Mouse (Mus musculus) natural killer cell, adult 2 months (primary cell): ENCODE results near the gene Muc20.
A peak's percentile ranks its signal among the peaks of the same experiment; 100 is the strongest.

Experiments
- DNase-seq, 2 experiments: peaks; one replicate each; pipeline ENCODE4 v3.0.0; 2022; ENCODE audit warnings: low spot score in 2 of 2

The Muc20 gene

GRCm38 (mm10) chr16:32797426-32797689 is at the start of gene Muc20:
Gene Muc20, minus strand, starts transcription at chr16:32797435.
- no peak for DNase-seq

- no peak for DNase-seq
These were observed 34.3 kb upstream of the Muc20 start for GRCm38 (mm10) chr16:32831501-32831900.

- no peak for DNase-seq
These were observed 31.9 kb upstream of the Muc20 start for GRCm38 (mm10) chr16:32829104-32829503.

- peak in 1 of 2 experiments; percentile 6 for DNase-seq
These were observed 29.3 kb upstream of the Muc20 start for GRCm38 (mm10) chr16:32826521-32826920.

- DNase-seq = no peak
These were observed 28.1 kb upstream of the Muc20 start for GRCm38 (mm10) chr16:32825380-32825779.

- DNase-seq = no peak
These were observed 26.8 kb upstream of the Muc20 start for GRCm38 (mm10) chr16:32824061-32824460.

GRCm38 (mm10) chr16:32823487-32823886 is 26.3 kb upstream of the Muc20 start:
- no peak for DNase-seq

GRCm38 (mm10) chr16:32822881-32823280 is 25.6 kb upstream of the Muc20 start:
- no peak for DNase-seq

GRCm38 (mm10) chr16:32822450-32822827 is 25.2 kb upstream of the Muc20 start:
- no peak for DNase-seq

- DNase-seq = no peak
These were observed 24.7 kb upstream of the Muc20 start for GRCm38 (mm10) chr16:32821772-32822449.

- DNase-seq = no peak
These were observed 21.2 kb upstream of the Muc20 start for GRCm38 (mm10) chr16:32818441-32818840.

GRCm38 (mm10) chr16:32818036-32818435 is 20.8 kb upstream of the Muc20 start:
- DNase-seq = no peak

GRCm38 (mm10) chr16:32815160-32815605 is 17.9 kb upstream of the Muc20 start:
- no peak for DNase-seq

GRCm38 (mm10) chr16:32814539-32814938 is 17.3 kb upstream of the Muc20 start:
- DNase-seq = peak in 1 of 2 experiments; percentile 18

GRCm38 (mm10) chr16:32813771-32814170 is 16.5 kb upstream of the Muc20 start:
- no peak for DNase-seq

- DNase-seq = no peak
These were observed 16.1 kb upstream of the Muc20 start for GRCm38 (mm10) chr16:32813362-32813761.

- DNase-seq = peak; percentile 75 to 87
These were observed 15.7 kb upstream of the Muc20 start for GRCm38 (mm10) chr16:32812888-32813361.

GRCm38 (mm10) chr16:32810321-32810720 is 13.1 kb upstream of the Muc20 start, which contains the start of gene Smbd1:
Gene Smbd1, minus strand, starts transcription at chr16:32810477.
- no peak for DNase-seq

GRCm38 (mm10) chr16:32807408-32808185 is 10.4 kb upstream of the Muc20 start:
- DNase-seq = no peak

- no peak for DNase-seq
These were observed 7.9 kb upstream of the Muc20 start for GRCm38 (mm10) chr16:32805151-32805550.

- DNase-seq = no peak
These were observed 6.7 kb upstream of the Muc20 start for GRCm38 (mm10) chr16:32803901-32804300.

GRCm38 (mm10) chr16:32803252-32803853 is 6.1 kb upstream of the Muc20 start:
- DNase-seq = peak; percentile 5 to 34
